Mouse (Mus musculus): Measurements from ENCODE around the gene Plrg1.

DNA sequence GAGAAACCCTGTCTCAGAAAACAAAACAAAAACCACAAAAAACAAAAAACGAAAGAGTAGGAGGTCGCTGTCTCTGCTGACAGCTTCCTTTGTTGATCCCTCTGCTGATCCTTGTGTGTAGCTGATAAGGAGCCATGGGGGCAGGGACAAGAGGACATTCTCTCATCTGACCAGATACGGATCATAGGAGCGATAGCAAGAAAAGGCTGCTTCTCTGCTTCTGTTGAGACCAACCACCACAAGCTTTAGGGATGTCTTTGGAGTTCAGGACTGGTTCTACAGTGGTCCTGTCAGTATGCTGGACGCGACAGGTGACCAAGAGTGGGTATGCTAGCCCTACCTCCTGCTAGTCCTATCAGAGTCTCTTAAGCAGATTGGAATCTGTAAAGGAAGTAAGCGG, 2.2 kb upstream of the Plrg1 start:
- TF ChIP-seq CTCF (IDR thresholded peaks at IDR 0.05; ENCODE audit: control insufficient read depth, insufficient read depth, low read length) (no peak), POLR2A (IDR thresholded peaks at IDR 0.05; ENCODE audit: borderline replicate concordance, control insufficient read depth, low read depth, low read length) (no peak)
